Mouse (Mus musculus) spleen, embryonic (tissue): ENCODE measurements around the gene Def8.
"Not testable (repeated sequence)": the region's sequence is repeated elsewhere in the genome, so short reads cannot be mapped to it uniquely, and the experiment has no call there.

ENCODE experiments used
- CTCF ChIA-PET: fragments of 350-600 bp; sonication (Branson Sonifier 250); formaldehyde crosslinking; loops from one replicate; lab custom pipeline; 2022; lab: Charles Lee

Def8 gene

GRCm38 (mm10) chr8:123412560-123413170, 10.7 kb upstream of the Def8 start:
- CTCF ChIA-PET: interaction anchor here (0.6 kb wide), 1 partner anchor 790 kb away, joined by 4 read pairs; no protein-coding TSS in a partner anchor

DNA sequence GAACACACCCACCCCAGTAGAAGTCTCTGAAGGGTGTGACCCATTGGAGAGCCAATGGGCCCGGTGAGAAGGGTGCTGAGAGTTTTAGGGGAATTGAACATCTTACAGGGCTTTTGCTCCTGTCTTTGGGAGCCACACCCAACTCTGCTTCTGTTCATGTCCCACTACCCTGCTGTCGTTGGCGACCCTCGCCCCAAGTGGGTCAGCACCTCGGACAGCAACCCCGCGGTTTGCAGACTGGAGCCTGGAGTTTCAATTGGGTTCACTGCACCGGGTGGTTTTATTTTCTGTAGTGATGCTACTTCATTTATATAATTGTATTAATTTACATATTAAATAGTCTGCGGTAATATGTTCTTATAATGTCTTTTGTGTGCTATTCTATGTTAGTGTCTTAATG, 9.1 kb upstream of the Def8 start:
- CTCF ChIA-PET: no interaction called here

- CTCF ChIA-PET: not testable (repeated sequence)
Observed at GRCm38 (mm10) chr8:123414997-123415696, 8.2 kb upstream of the Def8 start.

- CTCF ChIA-PET: no interaction called here
Observed at GRCm38 (mm10) chr8:123415967-123416943, 7.1 kb upstream of the Def8 start.

- CTCF ChIA-PET: no interaction called here
Observed at GRCm38 (mm10) chr8:123416944-123417555, 6.3 kb upstream of the Def8 start.

DNA sequence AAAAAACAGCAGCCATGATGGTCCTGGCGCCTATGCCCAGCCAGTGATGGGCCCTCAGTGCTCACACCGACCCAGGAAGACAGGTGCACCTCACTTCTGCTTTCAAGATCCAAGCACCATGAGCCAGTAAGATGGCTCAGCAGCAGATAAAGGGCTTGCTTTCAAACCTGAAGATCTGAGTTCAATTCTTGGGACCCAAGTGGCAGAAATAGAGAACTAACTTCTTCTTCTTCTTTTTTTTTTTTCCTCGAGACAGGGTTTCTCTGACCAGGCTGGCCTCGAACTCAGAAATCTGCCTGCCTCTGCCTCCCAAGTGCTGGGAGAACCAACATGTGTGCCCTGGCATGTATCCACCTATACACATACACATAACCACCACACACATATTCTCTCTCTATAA, 3.6 kb upstream of the Def8 start:
- CTCF ChIA-PET: interaction anchor here (0.7 kb wide), 1 partner anchor 1113 kb away, joined by 3 read pairs; no protein-coding TSS in a partner anchor

DNA sequence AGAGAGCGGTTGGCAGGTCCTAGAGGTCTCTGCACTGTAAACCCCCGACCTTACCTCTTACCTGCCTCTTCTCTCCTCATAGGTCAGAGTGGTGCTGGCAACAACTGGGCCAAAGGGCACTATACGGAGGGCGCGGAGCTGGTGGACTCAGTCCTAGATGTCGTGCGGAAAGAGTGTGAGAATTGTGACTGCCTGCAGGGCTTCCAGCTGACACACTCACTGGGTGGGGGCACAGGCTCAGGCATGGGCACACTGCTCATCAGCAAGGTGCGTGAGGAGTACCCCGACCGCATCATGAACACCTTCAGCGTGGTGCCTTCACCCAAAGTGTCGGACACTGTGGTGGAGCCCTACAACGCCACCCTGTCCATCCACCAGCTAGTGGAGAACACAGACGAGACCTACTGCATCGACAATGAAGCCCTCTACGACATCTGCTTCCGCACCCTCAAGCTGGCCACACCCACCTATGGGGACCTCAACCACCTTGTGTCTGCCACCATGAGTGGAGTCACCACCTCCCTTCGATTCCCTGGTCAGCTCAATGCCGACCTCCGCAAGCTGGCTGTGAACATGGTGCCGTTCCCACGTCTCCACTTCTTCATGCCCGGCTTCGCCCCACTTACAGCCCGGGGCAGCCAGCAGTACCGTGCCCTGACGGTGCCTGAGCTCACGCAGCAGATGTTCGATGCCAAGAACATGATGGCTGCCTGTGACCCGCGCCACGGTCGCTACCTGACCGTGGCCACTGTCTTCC, 2.6 kb upstream of the Def8 start:
- CTCF ChIA-PET: no interaction called here

GRCm38 (mm10) chr8:123421325-123421724, 2.0 kb upstream of the Def8 start:
- CTCF ChIA-PET: no interaction called here

GRCm38 (mm10) chr8:123422056-123422780, 1.1 kb upstream of the Def8 start:
- CTCF ChIA-PET: interaction anchor here (0.5 kb wide), 1 partner anchor 99 kb away, joined by 5 read pairs; no protein-coding TSS in a partner anchor

DNA sequence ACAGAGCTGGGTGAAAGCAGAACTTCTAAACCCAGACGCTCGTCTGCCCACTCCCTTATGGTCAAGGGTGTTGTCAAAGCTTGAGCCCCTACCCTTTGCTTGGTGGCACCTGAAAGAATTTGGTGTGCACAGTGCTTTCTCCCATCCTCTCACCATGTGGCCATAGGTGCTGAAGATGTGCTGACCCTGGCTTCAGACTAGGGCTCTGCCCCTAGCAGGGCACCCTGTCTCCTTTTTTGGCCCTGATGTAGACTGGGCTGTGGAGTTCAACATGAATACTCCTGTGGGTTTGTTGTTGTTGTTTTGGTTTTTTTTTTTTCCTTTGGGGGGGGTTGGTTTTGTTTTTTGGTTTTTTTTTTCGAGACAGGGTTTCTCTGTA, 557 bp upstream of the Def8 start:
- CTCF ChIA-PET: interaction anchor here (0.5 kb wide), 1 partner anchor 100 kb away, joined by 5 read pairs; no protein-coding TSS in a partner anchor

DNA sequence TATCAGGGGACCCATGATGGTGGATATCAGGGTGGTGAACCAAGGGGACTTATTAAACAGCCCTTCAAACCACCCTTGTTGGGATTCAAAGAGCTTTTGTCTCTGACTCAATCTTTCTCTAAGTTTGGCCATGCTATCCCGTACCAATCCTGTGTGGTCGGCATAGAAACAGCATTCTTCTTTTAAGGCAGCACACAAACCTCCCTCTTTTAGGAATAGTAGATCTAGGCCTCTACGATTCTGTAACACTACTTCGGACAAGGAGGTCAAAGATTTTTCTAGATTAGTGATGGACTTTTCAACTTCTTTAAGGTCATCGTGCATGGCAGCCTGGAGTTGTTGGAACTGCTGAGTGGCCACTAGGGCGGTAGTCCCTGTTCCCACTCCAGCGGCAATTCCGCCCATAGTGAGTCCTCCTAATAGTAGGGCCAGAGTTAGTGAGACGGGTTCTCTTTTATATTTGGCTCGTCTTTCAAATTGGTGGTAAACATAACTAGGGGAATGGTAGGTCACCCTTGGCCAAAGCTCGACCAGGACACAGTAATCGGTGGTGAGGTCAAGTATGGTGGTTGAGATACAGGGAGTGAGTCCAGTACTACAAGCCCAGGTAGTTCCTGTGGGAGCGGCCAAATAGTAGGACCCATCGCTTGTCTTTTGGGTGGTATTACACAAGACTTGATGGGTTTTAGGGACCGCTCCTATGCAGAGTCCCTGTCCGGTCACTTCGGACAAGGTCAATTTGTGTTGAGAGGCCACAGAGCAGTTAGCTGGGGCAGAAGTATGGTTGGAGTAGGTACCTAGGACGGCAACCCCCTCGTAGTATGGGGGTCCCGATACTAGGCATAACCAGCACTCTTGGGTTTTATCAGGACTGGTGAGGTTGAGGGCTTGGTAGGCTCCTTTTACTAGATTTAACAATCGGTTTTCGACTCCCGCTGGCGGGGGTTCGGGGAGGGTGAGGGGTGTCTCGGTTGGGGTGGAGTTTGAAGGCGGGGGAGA, 3.5 kb downstream of the Def8 start:
- CTCF ChIA-PET: no interaction called here

- CTCF ChIA-PET: no interaction called here
Observed at GRCm38 (mm10) chr8:123427639-123428275, 4.4 kb downstream of the Def8 start.

DNA sequence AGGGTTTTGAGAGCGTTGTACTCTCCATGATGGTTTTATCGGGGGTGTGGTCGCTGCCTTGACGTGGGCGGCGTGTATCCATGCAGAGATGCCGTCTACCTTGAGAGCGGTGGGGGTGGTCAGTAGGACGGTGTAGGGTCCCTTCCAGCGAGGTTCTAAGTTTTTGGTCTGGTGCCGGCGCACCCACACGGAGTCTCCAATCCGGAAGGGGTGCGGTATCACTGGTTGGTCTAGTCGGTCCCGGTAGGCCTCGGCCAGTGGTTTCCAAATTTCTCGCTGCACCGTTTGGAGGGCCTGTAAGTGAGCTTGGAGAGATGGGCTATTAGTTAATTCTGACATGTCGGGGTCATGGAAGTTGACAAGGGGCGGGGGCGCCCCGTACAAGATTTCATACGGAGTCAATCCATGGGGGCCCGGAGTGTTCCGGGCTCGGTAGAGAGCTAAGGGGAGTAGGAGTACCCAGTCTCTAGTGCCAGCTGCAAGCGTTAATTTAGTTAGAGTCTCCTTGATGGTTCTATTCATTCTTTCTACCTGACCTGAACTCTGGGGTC, 5.1 kb downstream of the Def8 start:
- CTCF ChIA-PET: interaction anchor here (0.6 kb wide), 1 partner anchor 61 kb away, joined by 3 read pairs; no protein-coding TSS in a partner anchor

DNA sequence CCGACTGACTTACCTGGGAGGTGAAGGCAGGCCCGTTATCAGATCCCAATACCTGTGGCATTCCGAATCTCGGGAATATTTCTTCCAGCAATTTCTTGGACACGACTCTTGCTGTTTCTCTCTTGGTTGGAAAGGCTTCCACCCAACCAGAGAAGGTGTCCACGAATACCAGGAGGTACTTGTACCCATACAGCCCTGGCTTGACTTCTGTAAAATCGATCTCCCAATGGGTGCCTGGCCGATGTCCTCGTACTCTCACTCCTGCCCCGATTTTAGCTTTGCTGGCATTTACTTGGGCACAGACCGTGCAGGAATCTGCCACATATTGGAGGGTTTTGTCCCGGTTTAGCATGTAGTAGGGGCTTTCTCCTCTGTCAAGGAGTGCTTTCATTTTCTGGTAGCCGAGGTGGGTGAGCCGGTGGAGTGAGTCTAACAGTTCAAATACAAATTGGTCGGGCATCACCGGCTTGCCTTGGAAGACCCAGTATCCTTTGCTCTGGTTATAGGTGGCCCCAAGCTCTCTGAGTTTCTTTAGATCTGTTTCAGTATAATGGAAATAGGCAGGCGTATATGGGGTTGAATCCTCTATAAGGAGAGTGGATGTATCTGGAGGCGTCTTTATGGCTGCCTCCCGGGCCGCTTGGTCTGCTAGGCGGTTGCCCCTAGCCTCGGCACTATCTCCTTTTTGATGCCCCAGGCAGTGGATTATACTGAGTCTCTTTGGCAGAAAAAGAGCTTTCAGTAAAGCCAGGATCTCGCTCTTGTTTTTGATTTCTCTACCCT, 5.8 kb downstream of the Def8 start:
- CTCF ChIA-PET: interaction anchor here (0.6 kb wide), 1 partner anchor 61 kb away, joined by 3 read pairs; no protein-coding TSS in a partner anchor

DNA sequence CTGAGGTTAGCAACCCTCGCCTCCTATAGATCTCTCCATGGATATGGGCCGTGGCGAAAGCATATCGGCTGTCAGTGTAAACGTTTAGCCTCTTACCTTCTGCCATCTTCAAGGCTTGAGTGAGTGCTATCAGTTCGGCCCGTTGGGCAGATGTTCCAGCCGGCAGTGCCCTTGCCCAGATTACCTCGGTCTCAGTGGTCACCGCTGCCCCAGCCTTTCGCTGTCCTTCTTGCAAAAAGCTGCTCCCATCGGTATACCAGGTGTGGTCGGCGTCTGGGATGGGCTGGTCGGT, 6.3 kb downstream of the Def8 start:
- CTCF ChIA-PET: not testable (repeated sequence)

GRCm38 (mm10) chr8:123430936-123431335, 7.6 kb downstream of the Def8 start:
- CTCF ChIA-PET: not testable (repeated sequence)

DNA sequence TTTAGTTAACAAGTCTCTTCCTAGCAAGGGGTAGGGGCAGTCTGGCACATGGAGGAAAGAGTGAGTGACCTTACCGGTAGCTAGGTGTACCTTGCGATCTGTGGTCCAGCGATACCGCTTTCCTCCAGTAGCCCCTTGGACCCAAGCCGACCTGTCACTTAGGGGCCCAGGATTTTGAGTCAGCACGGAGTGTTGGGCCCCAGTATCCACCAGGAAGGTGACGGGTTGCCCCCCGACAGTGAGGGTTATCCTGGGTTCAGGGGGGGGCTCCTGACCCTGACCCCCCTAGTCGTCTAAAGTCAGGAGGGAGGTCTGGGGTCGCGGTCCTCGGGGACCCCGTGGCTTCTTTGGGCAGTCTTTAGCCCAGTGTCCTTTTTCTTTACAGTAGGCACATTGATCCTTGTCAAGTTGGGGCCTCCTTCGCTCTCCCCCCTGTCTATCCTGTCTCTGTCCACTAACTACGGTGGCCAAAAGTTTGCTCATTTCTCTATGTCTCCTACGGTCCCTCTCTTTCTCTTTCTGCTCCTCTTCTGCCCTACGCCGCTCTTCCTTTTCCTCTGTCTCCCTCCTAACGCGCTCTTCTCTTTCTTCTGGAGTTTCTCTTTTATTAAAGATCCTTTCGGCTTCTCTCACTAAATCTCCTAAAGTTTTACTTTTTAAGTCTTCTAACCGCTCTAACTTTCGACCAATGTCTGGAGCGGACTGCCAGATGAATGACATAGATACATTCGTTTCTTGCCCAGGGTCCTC, 8.5 kb downstream of the Def8 start:
- CTCF ChIA-PET: no interaction called here
